Mouse (Mus musculus) MEL (cell line): ENCODE measurements around the gene M6pr. TPM values are rescaled to one million over a fixed set of nuclear protein-coding genes. Genes with fewer than 3 reads are reported as not detected.
A peak's percentile ranks its signal among the peaks of the same experiment; 100 is the strongest.

ENCODE experiments used
- DNase-seq: peaks from one replicate; pipeline ENCODE4 v3.0.0; 2011; ENCODE audit warnings: low read depth, low spot score
- H3K27ac ChIP-seq: 2 replicates; pipeline ENCODE4 v1.5.1; 2012; ENCODE audit warnings: low read depth, mild to moderate bottlenecking, control low read depth, low read length, moderate library complexity; ENCODE audit not compliant: control insufficient read depth
- H3K27me3 ChIP-seq, 2 experiments: fragments of 150-350 bp in 1 of 2; sonication (generic) in 1 of 2; 2 replicates each; pipeline ENCODE4 v1.6.1; 2012; ENCODE audit warnings: low read length in 2 of 2, mild to moderate bottlenecking in 2 of 2, improper control_type of control experiment in 1 of 2, moderate library complexity in 1 of 2; ENCODE audit not compliant: insufficient read depth in 2 of 2, control insufficient read depth in 1 of 2
- H3K36me3 ChIP-seq, 2 experiments: 2 replicates each; pipeline ENCODE4 v1.6.1; 2012 to 2014; ENCODE audit warnings: low read length in 2 of 2, improper control_type of control experiment in 1 of 2, inconsistent platforms in 1 of 2, mild to moderate bottlenecking in 1 of 2; ENCODE audit not compliant: insufficient read depth in 2 of 2, control insufficient read depth in 1 of 2
- H3K4me1 ChIP-seq, 2 experiments: fragments of 150-350 bp in 1 of 2; sonication (generic) in 1 of 2; 2 replicates each; pipeline ENCODE4 v1.6.1; 2012; ENCODE audit warnings: low read length in 2 of 2, improper control_type of control experiment in 1 of 2, mild to moderate bottlenecking in 1 of 2; ENCODE audit not compliant: insufficient read depth in 2 of 2, control insufficient read depth in 1 of 2
- H3K4me3 ChIP-seq, 2 experiments: fragments of 150-350 bp in 1 of 2; sonication (generic) in 1 of 2; 2 replicates each; pipeline ENCODE4 v1.5.1; 2012; ENCODE audit warnings: low read depth in 2 of 2, low read length in 2 of 2, mild to moderate bottlenecking in 2 of 2, moderate library complexity in 2 of 2, control low read depth in 1 of 2, improper control_type of control experiment in 1 of 2; ENCODE audit not compliant: control insufficient read depth in 1 of 2, insufficient read depth in 1 of 2
- H3K79me2 ChIP-seq: 2 replicates; pipeline ENCODE4 v1.6.1; 2012; ENCODE audit warnings: mild to moderate bottlenecking, low read length, moderate library complexity; ENCODE audit not compliant: control insufficient read depth, poor library complexity, insufficient read depth
- H3K9ac ChIP-seq: 2 replicates; pipeline ENCODE4 v1.6.1; 2012; ENCODE audit warnings: low read depth, mild to moderate bottlenecking, control low read depth, low read length, moderate library complexity; ENCODE audit not compliant: control insufficient read depth, poor library complexity, severe bottlenecking
- H3K9me3 ChIP-seq: fragments of 150-350 bp; sonication (generic); replicated peaks from 2 replicates; pipeline ENCODE4 v1.6.1; 2012; ENCODE audit warnings: mild to moderate bottlenecking, low read length, improper control_type of control experiment, moderate library complexity; ENCODE audit not compliant: insufficient read depth
- CHD2 ChIP-seq: IDR thresholded peaks from 2 replicates; pipeline ENCODE4 v1.6.1; 2011; ENCODE audit warnings: low read length, improper control_type of control experiment
- GATA1 ChIP-seq: IDR thresholded peaks from 2 replicates; pipeline ENCODE4 v1.6.1; 2011; ENCODE audit warnings: low read depth, low read length, improper control_type of control experiment
- MAX ChIP-seq: IDR thresholded peaks from 2 replicates; pipeline ENCODE4 v1.6.1; 2011; ENCODE audit warnings: low read length, improper control_type of control experiment
- MAZ ChIP-seq: IDR thresholded peaks from 2 replicates; pipeline ENCODE4 v1.6.1; 2012; ENCODE audit warnings: low read depth, mild to moderate bottlenecking, inconsistent platforms, low read length, improper control_type of control experiment
- POLR2A ChIP-seq, 2 experiments: IDR thresholded peaks; 2 replicates each; pipeline ENCODE4 v1.6.1; 2011 to 2012; ENCODE audit warnings: low read length in 2 of 2, mild to moderate bottlenecking in 2 of 2, control low read depth in 1 of 2, improper control_type of control experiment in 1 of 2, low read depth in 1 of 2, moderate library complexity in 1 of 2; ENCODE audit not compliant: control insufficient read depth in 1 of 2, insufficient read depth in 1 of 2, poor library complexity in 1 of 2
- POLR2AphosphoS2 ChIP-seq: IDR thresholded peaks from 2 replicates; pipeline ENCODE4 v1.6.1; 2011; ENCODE audit warnings: low read length, improper control_type of control experiment
- RAD21 ChIP-seq: IDR thresholded peaks from 2 replicates; pipeline ENCODE4 v1.6.1; 2011; ENCODE audit warnings: mild to moderate bottlenecking, low read depth, low read length, improper control_type of control experiment
- SIN3A ChIP-seq: IDR thresholded peaks from 2 replicates; pipeline ENCODE4 v1.6.1; 2012; ENCODE audit warnings: low read length, improper control_type of control experiment, inconsistent platforms
- SMC3 ChIP-seq: IDR thresholded peaks from 2 replicates; pipeline ENCODE4 v1.6.1; 2011; ENCODE audit warnings: low read depth, low read length, improper control_type of control experiment
- TAL1 ChIP-seq: IDR thresholded peaks from 2 replicates; pipeline ENCODE4 v1.6.1; 2012; ENCODE audit warnings: mild to moderate bottlenecking, inconsistent platforms, low read length, moderate library complexity, mixed read lengths
- USF1 ChIP-seq: IDR thresholded peaks from 2 replicates; pipeline ENCODE4 v1.6.1; 2014; ENCODE audit warnings: low read depth, mild to moderate bottlenecking, inconsistent platforms, low read length, improper control_type of control experiment, moderate library complexity
- USF2 ChIP-seq, 2 experiments: IDR thresholded peaks; 2 replicates each; pipeline ENCODE4 v1.6.1; 2011 to 2012; ENCODE audit warnings: improper control_type of control experiment in 2 of 2, low read length in 2 of 2, borderline replicate concordance in 1 of 2, inconsistent platforms in 1 of 2, low read depth in 1 of 2, mild to moderate bottlenecking in 1 of 2; ENCODE audit not compliant: insufficient read depth in 1 of 2
- ZC3H11A ChIP-seq: IDR thresholded peaks from 2 replicates; pipeline ENCODE4 v1.6.1; 2012; ENCODE audit warnings: low read depth, mild to moderate bottlenecking, inconsistent platforms, low read length, improper control_type of control experiment
- ZMIZ1 ChIP-seq: IDR thresholded peaks from 2 replicates; pipeline ENCODE4 v1.6.1; 2012; ENCODE audit warnings: low read depth, mild to moderate bottlenecking, inconsistent platforms, low read length, improper control_type of control experiment, moderate library complexity
- polyA plus RNA-seq, 2 experiments: library from polyadenylated mRNA; stranded (reverse) in 1 of 2; unstranded in 1 of 2; fragments of >175 nt in 1 of 2; fragments of >200 nt in 1 of 2; gene quantifications; 2 replicates each; pipeline versions ENCODE4 v1.2.1 to v1.2.4; 2012; ENCODE audit warnings: low replicate concordance in 2 of 2, low read depth in 1 of 2; ENCODE audit not compliant: insufficient read length in 2 of 2, insufficient read depth in 1 of 2, missing spikeins in 1 of 2
- total RNA-seq: library from RNA; depleted of rRNA; stranded (reverse); fragments of 300-350 nt; gene quantifications from 2 replicates; pipeline ENCODE4 v1.2.3, GENCODE M21; 2012

M6pr gene
- total and polyA plus RNA-seq, 3 experiments: 183 to 186 TPM; not detected in 1

DNA sequence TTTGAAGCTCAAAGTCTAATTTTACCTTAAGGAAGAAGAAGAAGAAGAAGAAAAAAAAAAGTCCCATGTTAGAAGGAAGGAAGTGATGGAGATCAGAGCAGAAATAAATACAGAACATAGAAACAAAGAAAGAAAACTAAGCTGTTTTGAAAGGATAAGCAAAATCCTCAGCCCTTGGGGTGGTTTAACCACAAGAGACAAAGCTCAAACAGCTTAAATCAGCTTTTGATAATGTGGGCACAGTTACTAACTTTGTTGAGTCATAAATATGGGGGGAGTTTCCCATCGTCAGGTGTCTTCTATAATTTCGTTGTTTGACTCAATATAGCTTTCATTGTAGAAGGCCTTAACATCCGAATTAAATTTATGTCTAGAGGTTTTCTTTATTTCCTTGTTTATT, 16.8 kb upstream of the M6pr start (continued):
- TF ChIP-seq TAL1 (peak; percentile 69), CHD2 (no peak)

DNA sequence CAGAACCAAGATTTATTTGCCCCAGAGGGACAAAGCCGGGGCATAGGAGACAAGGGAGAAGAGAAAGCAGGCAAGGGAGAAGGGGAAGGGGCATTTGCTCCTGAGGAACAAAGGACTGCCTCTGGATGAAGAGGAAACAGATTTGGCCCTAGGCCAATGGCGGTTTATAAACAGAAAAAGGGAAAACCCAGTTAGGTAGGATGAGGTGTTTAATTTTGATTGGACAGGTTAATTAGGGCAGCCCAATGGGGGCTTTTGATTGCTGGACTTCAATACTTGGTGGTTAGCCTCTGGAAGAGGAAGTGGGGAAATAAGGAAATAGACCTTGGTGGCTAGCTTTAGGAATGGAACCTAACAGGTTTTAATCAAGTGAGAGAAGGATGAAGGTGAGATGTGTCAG, 16.3 kb upstream of the M6pr start:
- Histone ChIP-seq H3K36me3 (peaks cover 0 to 23% of the 10 kb centered on the region in 2 experiments; a peak in 2 of 4 replicates), H3K27ac (peak overlapping the region; percentile 82), H3K4me3 (peak overlapping the region in 1 of 2 experiments; percentile 8; a peak in 2 of 4 replicates), H3K4me1 (peaks cover 21 to 35% of the 10 kb centered on the region in 2 experiments), H3K79me2 (no peaks in the 10 kb centered on the region), H3K9ac (no peak overlapping the region), H3K9me3 (no peaks in the 10 kb centered on the region), H3K27me3 (no peaks in the 10 kb centered on the region)
- TF ChIP-seq USF2 (IDR thresholded peaks at IDR 0.05; ENCODE audit: borderline replicate concordance in 1 of 2, insufficient read depth in 1 of 2, low read depth in 1 of 2, low read length in 2 of 2) (no peak), SMC3 (no peak), SIN3A (no peak; the same call in 1 of the 2 replicates), ZC3H11A (no peak), GATA1 (no peak)
- DNase-seq: peak; percentile 63

DNA sequence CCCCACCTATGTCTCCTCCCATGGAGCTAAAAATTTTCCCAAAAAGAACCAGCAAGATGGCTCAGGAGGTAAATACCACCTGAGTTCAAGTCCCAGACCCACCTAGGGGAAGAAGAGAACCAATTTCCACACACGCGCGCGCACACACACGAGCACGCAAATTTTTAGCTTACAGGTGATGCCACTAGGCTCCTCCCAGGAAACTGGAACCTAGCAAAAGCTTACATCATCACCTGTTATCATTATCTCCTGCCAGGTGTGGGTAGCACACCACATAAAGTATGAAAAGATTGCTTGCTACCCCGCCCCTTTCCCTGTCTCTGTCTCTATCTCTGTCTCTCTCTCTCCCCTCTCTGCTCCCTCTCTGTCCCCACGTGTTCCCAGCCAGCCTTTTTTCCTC, 15.4 kb upstream of the M6pr start:
- no peak for DNase-seq
- no peak overlapping the region for H3K27ac ChIP-seq
- H3K79me2 ChIP-seq: no peaks in the 10 kb centered on the region
- H3K4me3 ChIP-seq: no peak overlapping the region
- TF ChIP-seq RAD21: no peak
- no peak for TF ChIP-seq POLR2A (IDR thresholded peaks at IDR 0.05; ENCODE audit: control insufficient read depth in 1 of 2, insufficient read depth in 1 of 2, low read depth in 1 of 2, low read length in 2 of 2, poor library complexity in 1 of 2)
- TF ChIP-seq ZMIZ1: no peak
- TF ChIP-seq USF2 (IDR thresholded peaks at IDR 0.05; ENCODE audit: borderline replicate concordance in 1 of 2, insufficient read depth in 1 of 2, low read depth in 1 of 2, low read length in 2 of 2): no peak
- no peak for TF ChIP-seq MAZ
- no peak for TF ChIP-seq POLR2AphosphoS2
- no peak for TF ChIP-seq MAX
- TF ChIP-seq USF1: no peak
- TF ChIP-seq, all 39 proteins: peak for 0
- H3K9me3 ChIP-seq: no peaks in the 10 kb centered on the region
- H3K4me1 ChIP-seq: peaks cover 21 to 39% of the 10 kb centered on the region in 2 experiments
- H3K36me3 ChIP-seq: peaks cover 0 to 27% of the 10 kb centered on the region in 2 experiments; a peak in 2 of 4 replicates
- H3K9ac ChIP-seq: no peak overlapping the region
- no peaks in the 10 kb centered on the region for H3K27me3 ChIP-seq

DNA sequence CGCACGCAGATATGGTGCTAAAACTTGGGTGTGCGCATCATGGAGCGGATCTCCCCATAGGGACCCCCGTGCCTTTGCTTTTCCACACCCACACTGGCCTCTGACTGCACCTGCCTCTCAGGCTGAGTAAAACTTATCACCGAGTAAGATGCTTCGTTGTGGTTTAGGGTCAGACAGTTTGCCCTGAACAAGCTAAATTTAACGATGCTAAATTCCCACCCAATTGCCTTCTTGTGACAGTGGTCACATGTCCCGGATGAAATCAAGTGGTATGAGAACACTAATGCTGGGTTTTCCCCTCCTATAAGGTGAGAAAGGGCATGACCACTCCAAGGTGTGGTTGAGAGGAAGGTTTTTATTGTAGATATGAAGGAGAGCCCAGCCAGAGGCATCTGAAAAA, 14.7 kb upstream of the M6pr start:
- no peak overlapping the region; the same call in 1 of the 2 replicates for H3K27ac ChIP-seq
- no peak overlapping the region for H3K4me3 ChIP-seq
- H3K36me3 ChIP-seq: peaks cover 0 to 27% of the 10 kb centered on the region in 2 experiments; a peak in 2 of 4 replicates
- H3K9me3 ChIP-seq: no peaks in the 10 kb centered on the region
- no peak for TF ChIP-seq MAZ
- peak; percentile 67; the same call in 1 of the 2 replicates for TF ChIP-seq USF1
- no peaks in the 10 kb centered on the region for H3K27me3 ChIP-seq
- no peak for DNase-seq
- H3K9ac ChIP-seq: no peak overlapping the region
- H3K79me2 ChIP-seq: no peaks in the 10 kb centered on the region
- H3K4me1 ChIP-seq: peaks cover 21 to 39% of the 10 kb centered on the region in 2 experiments
